ENCODE assay signal across 25 mouse cellular contexts in the genomic region with DNA sequence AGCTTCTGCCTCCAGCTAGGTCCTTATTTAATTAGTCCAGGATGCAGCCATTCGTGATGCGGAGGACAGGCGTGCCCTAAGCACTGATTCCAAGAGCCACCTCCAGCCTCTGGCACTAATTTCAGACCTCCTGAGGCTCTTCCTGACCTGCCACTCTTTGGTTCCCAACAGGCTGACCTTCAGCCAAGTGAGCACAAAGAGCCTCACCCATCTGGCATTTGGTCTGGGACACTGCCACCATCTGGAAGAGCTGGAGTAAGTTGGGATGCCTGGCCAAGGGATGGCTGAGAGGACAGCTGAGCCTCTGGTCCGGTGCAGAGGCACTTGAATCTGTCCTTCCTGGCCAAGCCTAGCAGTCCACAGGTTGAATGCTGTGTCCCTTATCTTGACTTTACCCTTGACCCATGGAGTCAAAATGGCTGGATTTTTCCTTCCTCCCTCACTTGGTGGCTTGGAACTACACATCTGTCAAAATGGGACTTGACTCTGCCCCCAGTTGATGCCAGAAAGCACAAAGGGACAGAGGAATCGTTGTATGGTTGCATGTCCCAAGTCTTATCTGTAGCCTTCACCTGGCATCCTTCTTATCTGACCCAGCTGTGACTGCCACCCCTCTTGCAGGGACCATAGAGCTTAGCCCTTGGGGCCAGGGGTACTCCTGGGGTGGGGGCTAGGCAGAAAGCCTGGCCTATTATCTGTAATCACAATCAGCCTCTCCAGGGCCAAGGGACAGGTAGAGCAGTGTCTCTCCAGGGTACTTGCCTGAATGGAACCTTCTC. TPM values are rescaled to one million over a fixed set of nuclear protein-coding genes. Genes with fewer than 3 reads are reported as not detected.
DNase-seq lines count a peak whose midpoint lies in the region; ATAC-seq lines count a peak whose summit lies in the region.
"Had no signal": no experiment of that assay in that cellular context is flagged by ENCODE, and none has a peak within 500 bp of the region (broad histone marks: within the 10 kb centered on the region; RNA-seq: fewer than 3 reads in every experiment).

No protein-coding gene starts in this region.

- 0 out of 2 replicates have a peak, but pooled peaks have one; percentile 20 for ATAC-seq in liver, embryonic 11.5 days (replicated peaks; ENCODE audit: low FRiP score)
- ATAC-seq in erythroid progenitor cell, adult 5-6 weeks (replicated peaks; ENCODE audit: low FRiP score, poor library complexity, severe bottlenecking) = peak; percentile 60
- peak; percentile 69 for ATAC-seq in megakaryocyte progenitor cell, adult 5-6 weeks (replicated peaks; ENCODE audit: poor library complexity)
- ATAC-seq: CD4-positive, CD25-positive, alpha-beta regulatory T cell, adult 4 months; forebrain, embryonic 15.5 days; intestine, embryonic 15.5 days; midbrain, embryonic 13.5 days had no signal

- DNase-seq in adrenal gland, postnatal 14 days = peak; percentile 58
- DNase-seq in adrenal gland, postnatal 25 days = no peak
- DNase-seq in liver, embryonic 11.5 days (ENCODE audit: low spot score) = no peak
- no peak for DNase-seq in liver
- no peak for DNase-seq in layer of hippocampus, adult 9-11 months
- no peak for DNase-seq in ovary, postnatal 14 days (ENCODE audit: low spot score)
- DNase-seq: adrenal gland, adult 2 months; cerebellum, adult 11-12 months; kidney, adult 9 months; kidney, postnatal 4 days; right cerebral cortex, postnatal 4 days; thymus, postnatal 14 days had no signal

- peaks cover 4% of the 10 kb centered on the region; the same call in 1 of the 2 replicates for H3K27me3 ChIP-seq in liver, embryonic 11.5 days (replicated peaks; ENCODE audit: control insufficient read depth, insufficient read depth, low read length)
- H3K27me3 ChIP-seq: forebrain, embryonic 15.5 days; lung, embryonic 15.5 days; midbrain, embryonic 13.5 days; neural tube, embryonic 15.5 days had no signal

- 58% methylated on average over 5 of the region's 5 CpGs for WGBS in liver, embryonic 11.5 days

- H3K9ac ChIP-seq in liver, embryonic 11.5 days (ENCODE audit: low read depth, low read length) = no peak overlapping the region
- H3K9ac ChIP-seq: forebrain, embryonic 15.5 days; hindbrain, embryonic 13.5 days; intestine, embryonic 15.5 days; limb, embryonic 13.5 days; lung, embryonic 15.5 days; midbrain, embryonic 13.5 days; neural tube, embryonic 15.5 days had no signal

- H3K9me3 ChIP-seq in liver, embryonic 11.5 days (ENCODE audit: control insufficient read depth, low read length) = no peaks in the 10 kb centered on the region
- H3K9me3 ChIP-seq: embryonic facial prominence, embryonic 10.5 days; forebrain, embryonic 15.5 days; heart, embryonic 10.5 days; hindbrain, embryonic 13.5 days; intestine, embryonic 15.5 days; limb, embryonic 13.5 days; lung, embryonic 15.5 days; midbrain, embryonic 13.5 days; neural tube, embryonic 15.5 days had no signal

- H3K27ac ChIP-seq in liver, embryonic 11.5 days (ENCODE audit: low read depth, low read length) = no peak overlapping the region
- H3K27ac ChIP-seq: embryonic facial prominence, embryonic 10.5 days; forebrain, embryonic 15.5 days; heart, embryonic 10.5 days; hindbrain, embryonic 13.5 days; intestine, embryonic 15.5 days; limb, embryonic 13.5 days; lung, embryonic 15.5 days; midbrain, embryonic 13.5 days; neural tube, embryonic 15.5 days had no signal

- H3K36me3 ChIP-seq in liver, embryonic 11.5 days (ENCODE audit: control insufficient read depth, insufficient read depth, low read length) = no peaks in the 10 kb centered on the region
- H3K36me3 ChIP-seq: embryonic facial prominence, embryonic 10.5 days; forebrain, embryonic 15.5 days; heart, embryonic 10.5 days; hindbrain, embryonic 13.5 days; intestine, embryonic 15.5 days; limb, embryonic 13.5 days; lung, embryonic 15.5 days; midbrain, embryonic 13.5 days; neural tube, embryonic 15.5 days had no signal

- H3K4me1 ChIP-seq in liver, embryonic 11.5 days (replicated peaks; ENCODE audit: control insufficient read depth, insufficient read depth, low read length) = no peaks in the 10 kb centered on the region
- H3K4me1 ChIP-seq: embryonic facial prominence, embryonic 10.5 days; forebrain, embryonic 15.5 days; intestine, embryonic 15.5 days; limb, embryonic 13.5 days; lung, embryonic 15.5 days; midbrain, embryonic 13.5 days; neural tube, embryonic 15.5 days had no signal

- H3K4me2 ChIP-seq in liver, embryonic 11.5 days = no peak overlapping the region
- H3K4me2 ChIP-seq: forebrain, embryonic 15.5 days; hindbrain, embryonic 13.5 days; intestine, embryonic 15.5 days; limb, embryonic 13.5 days; lung, embryonic 15.5 days; midbrain, embryonic 13.5 days; neural tube, embryonic 15.5 days had no signal

- H3K4me3 ChIP-seq in liver, embryonic 11.5 days (ENCODE audit: low read depth, low read length) = no peak overlapping the region
- H3K4me3 ChIP-seq: embryonic facial prominence, embryonic 10.5 days; forebrain, embryonic 15.5 days; heart, embryonic 10.5 days; hindbrain, embryonic 13.5 days; intestine, embryonic 15.5 days; limb, embryonic 13.5 days; lung, embryonic 15.5 days; midbrain, embryonic 13.5 days; myocyte; neural tube, embryonic 15.5 days had no signal

RNA-seq across cellular contexts. Expression of gene Cpne2, which starts 17.2 kb away (rescaled TPM):
- total RNA-seq in adrenal gland, postnatal 14 days (2021) = 13.5 and 19.1 TPM in 2 replicates
- total RNA-seq in adrenal gland, postnatal 25 days (2021) = 19.4 and 23.2 TPM in 2 replicates
- 7.8 and 8.4 TPM in 2 replicates for polyA plus RNA-seq in liver, embryonic 11.5 days (2014; fragmentation: Nextera tagmentation; extraction: Ambion mirVana)
- total RNA-seq in erythroid progenitor cell, adult 5-6 weeks (2015; ENCODE audit: low replicate concordance) = 25.2 and 37.3 TPM in 2 replicates
- 14.5 and 18.7 TPM in 2 replicates for total RNA-seq in erythroid progenitor cell, adult 5-6 weeks (2017; ENCODE audit: low replicate concordance)
- 98.4 and 104 TPM in 2 replicates for total RNA-seq in megakaryocyte progenitor cell, adult 5-6 weeks (2015)
- 54.1 and 64.9 TPM in 2 replicates for total RNA-seq in megakaryocyte progenitor cell, adult 5-6 weeks (2017)
